Mouse (Mus musculus) lung, adult 2 months (tissue): ENCODE measurements around the gene Atp1a3. TPM values are rescaled to one million over a fixed set of nuclear protein-coding genes. Genes with fewer than 3 reads are reported as not detected.
A peak's percentile ranks its signal among the peaks of the same experiment; 100 is the strongest.

Experiments used
- DNase-seq: peaks from one replicate; pipeline ENCODE4 v3.0.0; 2022
- H3K4me1 ChIP-seq: fragments of 200-500 bp; 2 replicates; pipeline ENCODE4 v1.6.1; 2011; ENCODE audit warnings: low read length; ENCODE audit not compliant: control insufficient read depth, insufficient read depth
- H3K4me3 ChIP-seq: fragments of 200-500 bp; replicated peaks from 2 replicates; pipeline ENCODE3; 2011; ENCODE audit warnings: low read depth, mild to moderate bottlenecking, control low read depth, low read length; ENCODE audit errors: extremely low read depth
- CTCF ChIP-seq: fragments of 200-500 bp; IDR thresholded peaks from 2 replicates; pipeline ENCODE4 v1.5.1; 2011; ENCODE audit warnings: mild to moderate bottlenecking, low read length, control low read depth; ENCODE audit not compliant: insufficient read depth
- POLR2A ChIP-seq: fragments of 200-500 bp; IDR thresholded peaks from 2 replicates; pipeline ENCODE4 v1.6.1; 2011; ENCODE audit warnings: low read depth, mild to moderate bottlenecking, control low read depth, low read length, borderline replicate concordance; ENCODE audit errors: extremely low read depth
- WGBS: fragments of 180-500 bp; shearing (Covaris S2); methylation state at CpG from one replicate; pipeline ENCODE4 v1.1.7; 2018; 5-methylcytosine and 5-hydroxymethylcytosine counted together
- polyA plus RNA-seq: library from polyadenylated mRNA; depleted of rRNA; stranded (reverse); fragments of >200 nt; gene quantifications from 2 replicates; pipeline ENCODE4 v1.2.3, GENCODE M21; 2012

Atp1a3 gene
- polyA plus RNA-seq, 1 experiment: 7.1 TPM

GRCm38 (mm10) chr7:24971261-24971971, 34.3 kb downstream of the Atp1a3 start:
- TF ChIP-seq CTCF (peak; percentile 76), POLR2A (no peak)
- H3K4me1 ChIP-seq: peaks cover 2% of the 10 kb centered on the region; the same call in 1 of the 2 replicates
- no peak for DNase-seq
- 9% methylated on average over 19 of the region's 19 CpGs for WGBS
- H3K4me3 ChIP-seq: peak overlapping the region; percentile 82

DNA sequence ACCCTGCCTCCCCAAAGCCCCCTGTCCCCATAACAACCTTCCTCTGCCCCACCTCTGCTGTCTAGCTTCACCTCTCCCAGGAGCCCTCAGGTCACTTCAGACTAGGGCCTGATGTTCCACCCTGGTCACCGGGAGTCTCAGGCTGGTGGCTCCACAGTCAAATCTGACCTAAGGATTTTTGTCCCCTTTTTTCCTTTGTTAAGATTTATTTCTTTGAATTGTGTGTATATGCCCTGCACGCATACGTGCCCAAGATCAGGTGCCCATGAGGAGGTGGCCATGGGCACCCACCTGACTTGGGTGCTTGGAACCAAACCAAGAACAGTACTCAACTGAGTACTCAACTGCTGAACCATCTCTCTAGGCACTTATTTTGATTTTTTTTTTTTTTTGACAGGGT, 35.4 kb downstream of the Atp1a3 start:
- Histone ChIP-seq H3K4me1 (peaks cover 2% of the 10 kb centered on the region; the same call in 1 of the 2 replicates), H3K4me3 (no peak overlapping the region)
- 89% methylated on average over 3 of the region's 3 CpGs for WGBS
- TF ChIP-seq POLR2A (no peak), CTCF (no peak)
- no peak for DNase-seq

DNA sequence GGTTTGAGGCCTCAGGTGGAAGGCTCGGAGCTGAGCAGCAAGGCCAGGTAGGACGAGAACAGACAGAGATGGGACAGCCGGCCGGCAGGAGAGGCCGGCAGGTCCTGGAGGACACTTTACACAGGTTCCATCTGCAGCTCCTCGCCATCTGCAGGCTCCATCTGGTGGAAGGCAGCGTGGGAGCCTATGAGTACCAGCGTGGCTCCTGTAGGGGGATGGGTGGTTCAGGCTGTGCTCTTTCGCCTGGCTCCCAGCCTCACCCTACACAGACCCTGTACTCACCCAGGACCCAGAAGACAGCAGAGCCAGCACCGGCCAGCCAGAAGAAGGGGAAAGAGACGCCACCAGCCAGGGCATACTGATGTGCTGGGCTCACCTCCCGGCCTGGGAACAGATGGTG, 36.0 kb downstream of the Atp1a3 start:
- Histone ChIP-seq H3K4me1 (peaks cover 2% of the 10 kb centered on the region; the same call in 1 of the 2 replicates), H3K4me3 (no peak overlapping the region)
- TF ChIP-seq CTCF (no peak), POLR2A (no peak)
- no peak for DNase-seq
- WGBS: 86% methylated on average over 12 of the region's 12 CpGs

GRCm38 (mm10) chr7:24968463-24968862, 37.3 kb downstream of the Atp1a3 start:
- 65% methylated on average over 6 of the region's 6 CpGs for WGBS
- no peak for DNase-seq
- peaks cover 2% of the 10 kb centered on the region; the same call in 1 of the 2 replicates for H3K4me1 ChIP-seq
- TF ChIP-seq POLR2A (0 out of 2 replicates have a peak, but pooled peaks have one; percentile 15), CTCF (no peak)
- H3K4me3 ChIP-seq: no peak overlapping the region

DNA sequence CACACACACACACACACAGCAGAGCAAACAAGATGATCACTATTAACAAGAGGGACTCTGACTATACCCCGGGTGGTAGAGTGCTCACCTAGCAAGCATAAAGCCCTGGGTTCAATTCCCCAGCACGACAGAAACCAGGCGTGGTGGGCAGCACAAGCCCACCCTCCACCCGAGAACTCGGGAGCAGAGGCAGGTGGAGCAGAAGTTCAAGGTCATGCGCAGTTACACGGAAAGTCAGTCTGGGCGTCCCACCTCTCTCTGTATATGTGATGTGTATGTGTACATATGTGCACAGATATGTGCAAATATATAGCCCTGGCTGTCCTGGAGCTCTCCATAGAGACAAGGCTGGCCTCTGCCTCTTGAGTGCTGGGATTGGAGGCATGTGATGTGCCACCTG, 37.8 kb downstream of the Atp1a3 start:
- Histone ChIP-seq H3K4me1 (peaks cover 2% of the 10 kb centered on the region; the same call in 1 of the 2 replicates), H3K4me3 (no peak overlapping the region)
- no peak for TF ChIP-seq POLR2A
- TF ChIP-seq CTCF: no peak
- 78% methylated on average over 8 of the region's 8 CpGs for WGBS
- DNase-seq: no peak

- WGBS: 6% methylated on average over 5 of the region's 5 CpGs
- H3K4me3 ChIP-seq: no peak overlapping the region
- DNase-seq: peak; percentile 80
- TF ChIP-seq POLR2A (no peak), CTCF (peak; percentile 86)
- no peaks in the 10 kb centered on the region for H3K4me1 ChIP-seq
These were observed 40.7 kb downstream of the Atp1a3 start for GRCm38 (mm10) chr7:24964897-24965535.

DNA sequence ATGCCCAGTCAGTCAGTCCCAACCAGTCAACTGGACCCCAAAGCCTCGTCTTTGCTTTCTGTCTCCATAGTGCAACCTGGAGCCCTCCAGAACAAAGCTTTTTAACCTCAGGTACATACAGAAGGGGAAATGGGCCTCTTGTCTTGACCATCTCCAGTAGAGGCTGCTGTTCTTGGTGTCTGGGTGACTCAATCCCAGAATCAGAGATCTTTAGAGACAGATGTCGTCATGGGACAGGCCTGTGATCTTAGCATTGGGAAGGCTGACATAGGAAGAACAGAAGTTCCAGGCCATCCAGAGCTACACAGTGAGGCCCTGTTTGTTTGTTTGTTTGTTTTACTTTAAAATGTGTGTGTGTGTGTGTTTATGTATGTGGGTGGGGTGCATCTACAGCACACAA, 41.5 kb downstream of the Atp1a3 start:
- H3K4me1 ChIP-seq: no peaks in the 10 kb centered on the region
- no peak overlapping the region for H3K4me3 ChIP-seq
- no peak for TF ChIP-seq CTCF
- TF ChIP-seq POLR2A: no peak
- DNase-seq: no peak
- 79% methylated on average over 2 of the region's 2 CpGs for WGBS

GRCm38 (mm10) chr7:24955226-24955625, 50.5 kb downstream of the Atp1a3 start:
- WGBS: 11% methylated on average over 29 of the region's 33 CpGs
- no peak for DNase-seq
- Histone ChIP-seq H3K4me1 (0 out of 2 replicates have a peak, but pooled peaks cover 3% of the 10 kb centered on the region), H3K4me3 (no peak overlapping the region)
- TF ChIP-seq CTCF (no peak), POLR2A (no peak)

- 2% methylated on average over 30 of the region's 30 CpGs for WGBS
- DNase-seq: no peak
- TF ChIP-seq CTCF (no peak), POLR2A (no peak)
- Histone ChIP-seq H3K4me3 (peak overlapping the region; percentile 11), H3K4me1 (0 out of 2 replicates have a peak, but pooled peaks cover 3% of the 10 kb centered on the region)
These were observed 51.3 kb downstream of the Atp1a3 start for GRCm38 (mm10) chr7:24954450-24954849.

- 0 out of 2 replicates have a peak, but pooled peaks cover 3% of the 10 kb centered on the region for H3K4me1 ChIP-seq
- no peak for DNase-seq
- WGBS: 2% methylated on average over 20 of the region's 24 CpGs
- H3K4me3 ChIP-seq: no peak overlapping the region
- TF ChIP-seq CTCF (no peak), POLR2A (no peak)
These were observed 51.8 kb downstream of the Atp1a3 start for GRCm38 (mm10) chr7:24953966-24954365.
